15 mouse cellular contexts compared by ENCODE assay signal in genomic region chr8:91983171-91983570, GRCm38 (mm10).
"Had no signal": no experiment of that assay in that cellular context is flagged by ENCODE, and none has a peak within 500 bp of the region (broad histone marks: within the 10 kb centered on the region; RNA-seq: fewer than 3 reads in every experiment).

No protein-coding gene starts in this region.

- H3K4me2 ChIP-seq: neural tube, embryonic 15.5 days; stomach, embryonic 15.5 days had no signal

- H3K27ac ChIP-seq: neural tube, embryonic 15.5 days; stomach, embryonic 15.5 days; stomach, postnatal 0 days had no signal

- H3K27me3 ChIP-seq: neural tube, embryonic 15.5 days; stomach, embryonic 15.5 days had no signal

- H3K9me3 ChIP-seq: neural tube, embryonic 15.5 days; stomach, embryonic 15.5 days had no signal

- DNase-seq: retina, postnatal 1 day; right cerebral cortex, adult 18-20 months; right cerebral cortex, postnatal 14 days; right cerebral cortex, postnatal 25 days; right cerebral cortex, postnatal 4 days; spleen, adult 18-20 months; thymus, adult 18-20 months; thymus, adult 2 months; thymus, postnatal 14 days; thymus, postnatal 25 days; thymus, postnatal 36 days; thymus, postnatal 4 days had no signal

- H3K36me3 ChIP-seq: neural tube, embryonic 15.5 days; stomach, embryonic 15.5 days had no signal

- H3K9ac ChIP-seq: neural tube, embryonic 15.5 days; stomach, embryonic 15.5 days had no signal

- H3K4me3 ChIP-seq: neural tube, embryonic 15.5 days; stomach, embryonic 15.5 days had no signal

- H3K4me1 ChIP-seq: neural tube, embryonic 15.5 days; stomach, embryonic 15.5 days had no signal
